8 mouse cellular contexts compared by ENCODE assay signal in the genomic region with DNA sequence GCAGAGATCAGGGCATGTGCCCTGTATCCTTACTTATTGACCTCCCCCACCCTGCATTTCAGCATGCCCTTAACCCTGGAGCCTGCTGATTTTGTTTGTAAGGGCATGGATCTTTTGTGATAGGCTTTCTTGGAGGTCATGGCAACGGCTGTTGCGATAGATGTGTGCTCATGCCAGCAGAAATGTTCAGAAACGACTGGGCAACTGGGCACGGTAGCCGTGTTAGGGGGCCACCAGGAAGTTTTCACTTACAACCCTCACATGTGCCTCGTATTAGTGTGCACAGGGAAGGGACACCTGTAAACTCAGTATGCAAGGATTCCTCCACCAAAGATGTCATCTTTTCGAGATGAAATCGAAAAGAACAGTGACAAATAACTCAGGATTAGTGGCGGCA. TPM values are rescaled to one million over a fixed set of nuclear protein-coding genes. Genes with fewer than 3 reads are reported as not detected.
A peak's percentile ranks its signal among the peaks of the same experiment; 100 is the strongest.
DNase-seq lines count a peak whose midpoint lies in the region; ATAC-seq and TF ChIP-seq lines count a peak whose summit lies in the region.

No protein-coding gene starts in this region.

- peak overlapping the region; percentile 71 for H3K4me2 ChIP-seq in forebrain, embryonic 16.5 days (ENCODE audit: low read length)
- peak overlapping the region; percentile 77 for H3K4me2 ChIP-seq in liver, embryonic 15.5 days

- H3K79me2 ChIP-seq in heart, adult 2 months (replicated peaks; ENCODE audit: control insufficient read depth, insufficient read depth, low read length) = no peaks in the 10 kb centered on the region

- peak overlapping the region; percentile 88 for H3K27ac ChIP-seq in heart, adult 2 months
- H3K27ac ChIP-seq in forebrain, embryonic 16.5 days (ENCODE audit: low read length) = no peak overlapping the region
- H3K27ac ChIP-seq in liver, embryonic 15.5 days (replicated peaks) = peak overlapping the region; percentile 70; the same call in 1 of the 2 replicates

- H3K9ac ChIP-seq in heart, adult 2 months (ENCODE audit: low read depth, low read length) = peak overlapping the region; percentile 76
- H3K9ac ChIP-seq in forebrain, embryonic 16.5 days (replicated peaks; ENCODE audit: low read depth, low read length) = peak overlapping the region; percentile 54
- peak overlapping the region; percentile 52 for H3K9ac ChIP-seq in liver, embryonic 15.5 days

- no peaks in the 10 kb centered on the region for H3K9me3 ChIP-seq in E14TG2a.4 (ENCODE audit: low read length)
- no peaks in the 10 kb centered on the region for H3K9me3 ChIP-seq in forebrain, embryonic 16.5 days (ENCODE audit: control insufficient read depth, low read length)
- no peaks in the 10 kb centered on the region for H3K9me3 ChIP-seq in liver, embryonic 15.5 days (replicated peaks)

- H3K4me3 ChIP-seq in heart, adult 2 months = peak overlapping the region; percentile 63
- H3K4me3 ChIP-seq in E14TG2a.4 (replicated peaks; ENCODE audit: low read length) = peak overlapping the region; percentile 76
- peak overlapping the region; percentile 46 for H3K4me3 ChIP-seq in forebrain, embryonic 16.5 days (replicated peaks; ENCODE audit: low read length)
- peak overlapping the region; percentile 52 for H3K4me3 ChIP-seq in liver, embryonic 15.5 days (replicated peaks)

- H3K4me1 ChIP-seq in heart, adult 2 months (ENCODE audit: control insufficient read depth, insufficient read depth, low read length) = peaks cover 2% of the 10 kb centered on the region
- peaks cover 17% of the 10 kb centered on the region for H3K4me1 ChIP-seq in E14TG2a.4 (replicated peaks; ENCODE audit: low read depth, low read length)
- peaks cover 19% of the 10 kb centered on the region for H3K4me1 ChIP-seq in forebrain, embryonic 16.5 days (replicated peaks; ENCODE audit: control insufficient read depth, insufficient read depth, low read length)
- peaks cover 16% of the 10 kb centered on the region for H3K4me1 ChIP-seq in liver, embryonic 15.5 days (replicated peaks)

- no peak for DNase-seq in heart, adult 2 months
- no peak for DNase-seq in heart, adult 11 months
- DNase-seq in retina, postnatal 1 day = no peak
- DNase-seq in ovary, postnatal 10 days (ENCODE audit: low spot score) = no peak
- DNase-seq in layer of hippocampus, adult 9-11 months = no peak

- no peaks in the 10 kb centered on the region for H3K36me3 ChIP-seq in heart, adult 2 months (ENCODE audit: control insufficient read depth, insufficient read depth, low read length)
- H3K36me3 ChIP-seq in E14TG2a.4 (ENCODE audit: insufficient read depth, low read length) = no peaks in the 10 kb centered on the region
- no peaks in the 10 kb centered on the region for H3K36me3 ChIP-seq in forebrain, embryonic 16.5 days (ENCODE audit: control insufficient read depth, insufficient read depth)
- no peaks in the 10 kb centered on the region for H3K36me3 ChIP-seq in liver, embryonic 15.5 days (replicated peaks)

- no peak for TF ChIP-seq CTCF in heart, adult 2 months (IDR thresholded peaks at IDR 0.05)
- TF ChIP-seq CTCF in E14TG2a.4 (conservative IDR thresholded peaks at IDR 0.05; ENCODE audit: low read length) = no peak

- intact Hi-C loops in heart, adult 2 months (cut with DNase I) = loop anchor here (2.0 kb wide), 1 partner anchor 110 kb away; a partner anchor contains a TSS

- 0 out of 2 replicates have a peak, but pooled peaks have one; percentile 2 for ATAC-seq in forebrain, embryonic 16.5 days
- no peak for ATAC-seq in liver, embryonic 15.5 days (ENCODE audit: insufficient read depth)

- WGBS in heart, adult 2 months = 36% methylated on average over 9 of the region's 9 CpGs
- 37% methylated on average over 9 of the region's 9 CpGs for WGBS in forebrain, embryonic 16.5 days
- 53% methylated on average over 9 of the region's 9 CpGs for WGBS in liver, embryonic 15.5 days (ENCODE audit: insufficient replicate concordance)

- no peaks in the 10 kb centered on the region for H3K27me3 ChIP-seq in heart, adult 2 months (ENCODE audit: control insufficient read depth, insufficient read depth, low read length)
- H3K27me3 ChIP-seq in E14TG2a.4 (ENCODE audit: insufficient read depth, low read length) = peaks cover 23% of the 10 kb centered on the region
- H3K27me3 ChIP-seq in forebrain, embryonic 16.5 days (replicated peaks; ENCODE audit: control insufficient read depth, insufficient read depth, low read length) = no peaks in the 10 kb centered on the region
- peaks cover 16% of the 10 kb centered on the region for H3K27me3 ChIP-seq in liver, embryonic 15.5 days

- TF ChIP-seq EP300 in heart, adult 2 months (IDR thresholded peaks at IDR 0.05; ENCODE audit: insufficient read depth, low read depth, low read length) = no peak

- TF ChIP-seq POLR2A in heart, adult 2 months (IDR thresholded peaks at IDR 0.05; ENCODE audit: insufficient read depth, low read depth, low read length) = no peak

RNA-seq across cellular contexts. Expression of a gene that starts 0.5 kb away (rescaled TPM):
- total RNA-seq in heart, adult 2 months (2021) = 10 to 100 TPM; 24.0 to 27.1 TPM
- 30.6 and 41.7 TPM in 2 replicates for polyA plus RNA-seq in heart, adult 2 months (2012; rRNA removed)
- polyA plus RNA-seq in forebrain, embryonic 16.5 days (2015; fragmentation: Nextera tagmentation; extraction: Ambion mirVana) = 0.51 and 0.82 TPM in 2 replicates
- 14.6 and 17.7 TPM in 2 replicates for polyA plus RNA-seq in liver, embryonic 15.5 days (2015; fragmentation: Nextera tagmentation; extraction: Ambion mirVana)
